Mouse (Mus musculus) hindbrain, embryonic 16.5 days (tissue): ENCODE measurements around the gene Stk32b. TPM values are rescaled to one million over a fixed set of nuclear protein-coding genes. Genes with fewer than 3 reads are reported as not detected.

ENCODE experiments used
- ATAC-seq: fragments of 200-750 bp; cut with Nextera tagmentation; 2 replicates; pipeline ENCODE4 v1.8.0; 2017; ENCODE audit warnings: moderate TSS enrichment, moderate library complexity
- H3K27ac ChIP-seq: fragments of 300-500 bp; sonication (generic); 2 replicates; pipeline ENCODE4 v1.5.1; 2014; ENCODE audit warnings: low read depth, mild to moderate bottlenecking, control low read depth, low read length, moderate library complexity
- H3K27me3 ChIP-seq: fragments of 300-500 bp; sonication (generic); replicated peaks from 2 replicates; pipeline ENCODE4 v1.6.1; 2014; ENCODE audit warnings: low read length; ENCODE audit not compliant: control insufficient read depth, insufficient read depth
- H3K36me3 ChIP-seq: fragments of 300-500 bp; sonication (generic); 2 replicates; pipeline ENCODE4 v1.6.1; 2014; ENCODE audit warnings: mild to moderate bottlenecking, low read length, moderate library complexity, mixed read lengths; ENCODE audit not compliant: control insufficient read depth, insufficient read depth
- H3K4me1 ChIP-seq: fragments of 300-500 bp; sonication (generic); 2 replicates; pipeline ENCODE4 v1.6.1; 2014; ENCODE audit warnings: low read depth, low read length; ENCODE audit not compliant: control insufficient read depth, insufficient read depth
- H3K4me2 ChIP-seq: fragments of 300-500 bp; sonication (generic); 2 replicates; pipeline ENCODE4 v1.6.1; 2014; ENCODE audit warnings: mild to moderate bottlenecking, low read length, control low read depth, moderate library complexity
- H3K4me3 ChIP-seq: fragments of 300-500 bp; sonication (generic); 2 replicates; pipeline ENCODE4 v1.5.1; 2014; ENCODE audit warnings: mild to moderate bottlenecking, low read length, control low read depth, moderate library complexity
- H3K9ac ChIP-seq: fragments of 300-500 bp; sonication (generic); 2 replicates; pipeline ENCODE4 v1.6.1; 2014; ENCODE audit warnings: low read depth, mild to moderate bottlenecking, control low read depth, low read length, moderate library complexity
- H3K9me3 ChIP-seq: fragments of 300-500 bp; sonication (generic); 2 replicates; pipeline ENCODE4 v1.6.1; 2014; ENCODE audit warnings: mild to moderate bottlenecking, low read length, moderate library complexity; ENCODE audit not compliant: control insufficient read depth
- WGBS: fragments of 180-500 bp; shearing (Covaris S2); extraction: QIAGEN DNeasy Blood & Tissue Kit; methylation state at CpG from one replicate; pipeline ENCODE4 v1.1.7; 2014; 5-methylcytosine and 5-hydroxymethylcytosine counted together
- polyA plus RNA-seq: library from polyadenylated mRNA; unstranded; fragments of >200 nt; fragmentation: Nextera tagmentation; extraction: Ambion mirVana; gene quantifications from 2 replicates; pipeline ENCODE4 v1.2.1, GENCODE M21; 2015

Stk32b gene
- polyA plus RNA-seq, 1 experiment from 2014 or later, result 32.8 TPM

GRCm38 (mm10) chr5:37457831-37458230 is 259.1 kb downstream of the Stk32b start:
- H3K4me1 ChIP-seq, result no peaks in the 10 kb centered on the region
- 90% methylated on average over 2 of the region's 2 CpGs for WGBS
- peaks cover 7% of the 10 kb centered on the region for H3K36me3 ChIP-seq
- H3K9ac ChIP-seq, result no peak overlapping the region
- no peak overlapping the region for H3K4me2 ChIP-seq
- H3K27me3 ChIP-seq, result no peaks in the 10 kb centered on the region
- ATAC-seq, result no peak
- H3K4me3 ChIP-seq, result no peak overlapping the region
- H3K9me3 ChIP-seq, result no peaks in the 10 kb centered on the region; the same call in 1 of the 2 replicates
- H3K27ac ChIP-seq, result no peak overlapping the region

- no peaks in the 10 kb centered on the region for H3K27me3 ChIP-seq
These were observed 259.8 kb downstream of the Stk32b start for GRCm38 (mm10) chr5:37457191-37457590.

GRCm38 (mm10) chr5:37456590-37456989 is 260.4 kb downstream of the Stk32b start:
- Histone ChIP-seq H3K27ac (no peak overlapping the region), H3K4me3 (no peak overlapping the region), H3K4me2 (no peak overlapping the region), H3K9me3 (no peaks in the 10 kb centered on the region; the same call in 1 of the 2 replicates), H3K9ac (no peak overlapping the region), H3K4me1 (no peaks in the 10 kb centered on the region), H3K36me3 (peaks cover 7% of the 10 kb centered on the region), H3K27me3 (no peaks in the 10 kb centered on the region)
- ATAC-seq, result no peak
- WGBS, result 79% methylated on average over 2 of the region's 2 CpGs

More at GRCm38 (mm10) chr5:37457191-37457590, 259.8 kb downstream of the Stk32b start:
- Histone ChIP-seq H3K27ac (no peak overlapping the region), H3K4me2 (no peak overlapping the region), H3K9me3 (no peaks in the 10 kb centered on the region; the same call in 1 of the 2 replicates), H3K4me1 (no peaks in the 10 kb centered on the region), H3K4me3 (no peak overlapping the region), H3K36me3 (peaks cover 7% of the 10 kb centered on the region), H3K9ac (no peak overlapping the region)
- WGBS, result 74% methylated on average over 5 of the region's 5 CpGs
- ATAC-seq, result no peak

GRCm38 (mm10) chr5:37447546-37447945 is 269.4 kb downstream of the Stk32b start:
- no peaks in the 10 kb centered on the region for H3K27me3 ChIP-seq
- no peak overlapping the region for H3K9ac ChIP-seq
- H3K9me3 ChIP-seq, result no peaks in the 10 kb centered on the region; the same call in 1 of the 2 replicates
- H3K4me2 ChIP-seq, result no peak overlapping the region
- H3K27ac ChIP-seq, result no peak overlapping the region
- 83% methylated on average over 3 of the region's 3 CpGs for WGBS
- no peaks in the 10 kb centered on the region for H3K4me1 ChIP-seq
- no peak overlapping the region for H3K4me3 ChIP-seq
- ATAC-seq, result no peak
- no peaks in the 10 kb centered on the region for H3K36me3 ChIP-seq

- H3K9ac ChIP-seq, result no peak overlapping the region
- H3K4me1 ChIP-seq, result no peaks in the 10 kb centered on the region
- H3K9me3 ChIP-seq, result no peaks in the 10 kb centered on the region; the same call in 1 of the 2 replicates
- no peak overlapping the region for H3K27ac ChIP-seq
- H3K4me2 ChIP-seq, result no peak overlapping the region
- H3K4me3 ChIP-seq, result no peak overlapping the region
- no peak for ATAC-seq
- no peaks in the 10 kb centered on the region for H3K36me3 ChIP-seq
- 88% methylated on average over 2 of the region's 2 CpGs for WGBS
- no peaks in the 10 kb centered on the region for H3K27me3 ChIP-seq
These were observed 274.2 kb downstream of the Stk32b start for GRCm38 (mm10) chr5:37442767-37443166.

GRCm38 (mm10) chr5:37435417-37435816 is 281.6 kb downstream of the Stk32b start:
- H3K9me3 ChIP-seq, result no peaks in the 10 kb centered on the region
- 68% methylated on average over 3 of the region's 3 CpGs for WGBS
- H3K36me3 ChIP-seq, result no peaks in the 10 kb centered on the region
- no peaks in the 10 kb centered on the region for H3K27me3 ChIP-seq
- no peak overlapping the region for H3K4me3 ChIP-seq
- H3K27ac ChIP-seq, result no peak overlapping the region
- H3K4me1 ChIP-seq, result no peaks in the 10 kb centered on the region
- H3K9ac ChIP-seq, result no peak overlapping the region
- no peak overlapping the region for H3K4me2 ChIP-seq
- no peak for ATAC-seq

- no peak overlapping the region for H3K4me3 ChIP-seq
- no peaks in the 10 kb centered on the region for H3K27me3 ChIP-seq
- no peak overlapping the region for H3K27ac ChIP-seq
- no peaks in the 10 kb centered on the region for H3K36me3 ChIP-seq
- no peak for ATAC-seq
- H3K9ac ChIP-seq, result no peak overlapping the region
- no peaks in the 10 kb centered on the region for H3K4me1 ChIP-seq
- H3K4me2 ChIP-seq, result no peak overlapping the region
- no peaks in the 10 kb centered on the region for H3K9me3 ChIP-seq
These were observed 289.8 kb downstream of the Stk32b start for GRCm38 (mm10) chr5:37427210-37427609.

GRCm38 (mm10) chr5:37419028-37419427 is 297.9 kb downstream of the Stk32b start:
- Histone ChIP-seq H3K27ac (no peak overlapping the region), H3K27me3 (no peaks in the 10 kb centered on the region), H3K4me3 (no peak overlapping the region), H3K9ac (no peak overlapping the region), H3K4me2 (no peak overlapping the region), H3K36me3 (no peaks in the 10 kb centered on the region), H3K4me1 (no peaks in the 10 kb centered on the region), H3K9me3 (no peaks in the 10 kb centered on the region)
- ATAC-seq, result no peak
- 79% methylated on average over 6 of the region's 6 CpGs for WGBS
